In the genomic region with DNA sequence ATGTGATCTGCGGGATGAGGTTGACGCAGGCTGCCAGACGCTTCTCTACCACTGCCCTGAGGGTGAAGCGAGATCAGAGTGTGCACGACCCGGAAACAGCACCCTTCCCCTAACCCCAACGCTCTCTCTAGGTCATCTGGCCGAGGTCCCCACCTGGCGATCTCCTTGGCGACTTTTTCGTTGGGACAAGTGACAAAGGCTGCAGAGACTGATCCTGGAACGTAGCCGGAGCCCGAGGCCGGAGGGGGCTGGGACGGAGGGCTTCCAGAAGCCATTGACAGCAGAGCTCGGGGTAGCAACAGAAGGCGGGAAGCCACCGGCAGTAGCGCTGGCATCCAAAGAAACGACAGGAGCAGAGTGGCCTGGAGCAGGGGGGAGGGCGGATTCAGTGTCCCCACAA, we compare ENCODE assay signal across 8 mouse cellular contexts. TPM values are rescaled to one million over a fixed set of nuclear protein-coding genes. Genes with fewer than 3 reads are reported as not detected.
DNase-seq lines count a peak whose midpoint lies in the region; ATAC-seq and TF ChIP-seq lines count a peak whose summit lies in the region.

No protein-coding gene starts in this region.

- no peaks in the 10 kb centered on the region for H3K27me3 ChIP-seq in embryonic facial prominence, embryonic 15.5 days
- no peaks in the 10 kb centered on the region for H3K27me3 ChIP-seq in myocyte (ENCODE audit: control insufficient read depth, insufficient read depth, insufficient read length)

- H3K9ac ChIP-seq in embryonic facial prominence, embryonic 15.5 days, result peak overlapping the region; percentile 62

- peaks cover 55% of the 10 kb centered on the region for H3K4me1 ChIP-seq in embryonic facial prominence, embryonic 15.5 days

- H3K79me2 ChIP-seq in myocyte (ENCODE audit: control insufficient read depth, insufficient read depth), result peaks cover 13% of the 10 kb centered on the region

- peak; percentile 79 for DNase-seq in cerebellum, adult 11-12 months
- peak; percentile 59 for DNase-seq in kidney, postnatal 10 days
- no peak for DNase-seq in embryo, embryonic 10 days (ENCODE audit: low spot score)
- DNase-seq in lung, postnatal 10 days, result no peak

- under 1% methylated on average over 22 of the region's 22 CpGs for WGBS in embryonic facial prominence, embryonic 15.5 days

- no peak for ATAC-seq in cerebellum, adult (ENCODE audit: insufficient number of reproducible peaks, low FRiP score, low TSS enrichment)
- ATAC-seq in CD4-positive, CD25-positive, alpha-beta regulatory T cell, adult 4 months, result peak; percentile 6
- no peak for ATAC-seq in embryonic facial prominence, embryonic 15.5 days (ENCODE audit: insufficient number of reproducible peaks, low FRiP score, low TSS enrichment, low read depth)

- TF ChIP-seq POLR2A in myocyte (IDR thresholded peaks at IDR 0.05; ENCODE audit: insufficient read length, low read depth), result no peak

- peak overlapping the region; percentile 90 for H3K27ac ChIP-seq in embryonic facial prominence, embryonic 15.5 days (replicated peaks)

- H3ac ChIP-seq in myocyte (ENCODE audit: control insufficient read depth, insufficient read length), result peak overlapping the region; percentile 58

- peak overlapping the region; percentile 83 for H3K4me3 ChIP-seq in embryonic facial prominence, embryonic 15.5 days (replicated peaks)
- H3K4me3 ChIP-seq in myocyte, result peak overlapping the region; percentile 71

- H3K9me3 ChIP-seq in embryonic facial prominence, embryonic 15.5 days (replicated peaks), result no peaks in the 10 kb centered on the region

- H3K36me3 ChIP-seq in embryonic facial prominence, embryonic 15.5 days, result peaks cover 28% of the 10 kb centered on the region
- H3K36me3 ChIP-seq in myocyte (ENCODE audit: control insufficient read depth, insufficient read depth), result no peaks in the 10 kb centered on the region

- H3K4me2 ChIP-seq in embryonic facial prominence, embryonic 15.5 days (replicated peaks), result peak overlapping the region; percentile 98
- H3K4me2 ChIP-seq in myocyte (ENCODE audit: low read depth), result peak overlapping the region; percentile 99

TF ChIP-seq in myocyte, 11 proteins besides CTCF, POLR2A, EP300 and RAD21:
- no peak for TF ChIP-seq MYOG (IDR thresholded peaks at IDR 0.05; ENCODE audit: control insufficient read depth in 1 of 3, insufficient read depth in 1 of 3, insufficient read length in 2 of 3, low read depth in 2 of 3)
- TF ChIP-seq MYOD1 (IDR thresholded peaks at IDR 0.05; ENCODE audit: control insufficient read depth in 1 of 3, insufficient read length in 2 of 3, low read depth in 2 of 3), result no peak
- TF ChIP-seq POLR2AphosphoS2 (IDR thresholded peaks at IDR 0.05; ENCODE audit: insufficient read length, low read depth), result no peak
- TF ChIP-seq E2F4 (IDR thresholded peaks at IDR 0.05; ENCODE audit: insufficient read depth), result no peak

RNA-seq across cellular contexts. Expression of gene Cuta, which starts 0.6 kb away (rescaled TPM):
- 100 to 1,000 TPM; 153 to 166 TPM for polyA plus RNA-seq in CD4-positive, CD25-positive, alpha-beta regulatory T cell, adult 4 months (2017; shearing (Covaris generic))
- 172 and 180 TPM in 2 replicates for polyA plus RNA-seq in embryonic facial prominence, embryonic 15.5 days (2015; fragmentation: Nextera tagmentation; extraction: Ambion mirVana)
- polyA plus RNA-seq in myocyte (2012; fragmentation: generic; extraction: Trizol), result 169 TPM

RNA-seq across cellular contexts. Expression of gene Syngap1, which starts 2.3 kb away (rescaled TPM):
- polyA plus RNA-seq in CD4-positive, CD25-positive, alpha-beta regulatory T cell, adult 4 months (2017; shearing (Covaris generic)), result not detected
- polyA plus RNA-seq in embryonic facial prominence, embryonic 15.5 days (2015; fragmentation: Nextera tagmentation; extraction: Ambion mirVana), result 2.2 and 3.2 TPM in 2 replicates
- polyA plus RNA-seq in myocyte (2012; fragmentation: generic; extraction: Trizol), result 5.2 TPM

RNA-seq across cellular contexts. Expression of gene Phf1, which starts 5.9 kb away (rescaled TPM):
- 10 to 100 TPM; 11.1 to 12.1 TPM for polyA plus RNA-seq in CD4-positive, CD25-positive, alpha-beta regulatory T cell, adult 4 months (2017; shearing (Covaris generic))
- polyA plus RNA-seq in embryonic facial prominence, embryonic 15.5 days (2015; fragmentation: Nextera tagmentation; extraction: Ambion mirVana), result 13.6 and 17.4 TPM in 2 replicates
- 9.6 TPM for polyA plus RNA-seq in myocyte (2012; fragmentation: generic; extraction: Trizol)

RNA-seq across cellular contexts. Expression of gene Kifc5b, which starts 21.8 kb away (rescaled TPM):
- 1 to 10 TPM; 1.4 to 3.3 TPM for polyA plus RNA-seq in CD4-positive, CD25-positive, alpha-beta regulatory T cell, adult 4 months (2017; shearing (Covaris generic))
- 6.5 and 7.4 TPM in 2 replicates for polyA plus RNA-seq in embryonic facial prominence, embryonic 15.5 days (2015; fragmentation: Nextera tagmentation; extraction: Ambion mirVana)
- 15.4 TPM for polyA plus RNA-seq in myocyte (2012; fragmentation: generic; extraction: Trizol)

RNA-seq across cellular contexts. Expression of gene Zbtb9, which starts 34.2 kb away (rescaled TPM):
- 10 to 100 TPM; 11.5 to 15.6 TPM for polyA plus RNA-seq in CD4-positive, CD25-positive, alpha-beta regulatory T cell, adult 4 months (2017; shearing (Covaris generic))
- 13.8 and 15.6 TPM in 2 replicates for polyA plus RNA-seq in embryonic facial prominence, embryonic 15.5 days (2015; fragmentation: Nextera tagmentation; extraction: Ambion mirVana)
- polyA plus RNA-seq in myocyte (2012; fragmentation: generic; extraction: Trizol), result 8.8 TPM

Comparison
In these comparisons a context has a peak if more than half of its experiments do, and no peak if none do; other contexts are left out.
1. DNase-seq: peak in cerebellum, adult 11-12 months (single experiment) and kidney, postnatal 10 days (single experiment); none in embryo, embryonic 10 days (single experiment) and lung, postnatal 10 days (single experiment).